Mouse (Mus musculus) spleen, postnatal 36 days (tissue): ENCODE measurements around the gene Ugcg.

Experiments
- DNase-seq, 2 experiments: peaks; one replicate each; pipeline ENCODE4 v3.0.0; 2022; ENCODE audit warnings: low spot score in 2 of 2, mixed read lengths in 1 of 2

The Ugcg gene

GRCm38 (mm10) chr4:59189546-59190237 is 635 bp downstream of the Ugcg start:
- DNase-seq, result peak in 1 of 2 experiments; percentile 24

GRCm38 (mm10) chr4:59190650-59191424 is 1.8 kb downstream of the Ugcg start:
- DNase-seq, result no peak

GRCm38 (mm10) chr4:59194731-59195496 is 5.9 kb downstream of the Ugcg start:
- DNase-seq, result no peak

- peak in 1 of 2 experiments; percentile 28 for DNase-seq
These were observed 7.5 kb downstream of the Ugcg start for GRCm38 (mm10) chr4:59196346-59197077.

GRCm38 (mm10) chr4:59197078-59197424 is 8.0 kb downstream of the Ugcg start:
- no peak for DNase-seq

- no peak for DNase-seq
These were observed 8.4 kb downstream of the Ugcg start for GRCm38 (mm10) chr4:59197462-59197861.

- peak; percentile 75 to 78 for DNase-seq
These were observed 10.3 kb downstream of the Ugcg start for GRCm38 (mm10) chr4:59199341-59199740.

GRCm38 (mm10) chr4:59199805-59200204 is 10.7 kb downstream of the Ugcg start:
- DNase-seq, result no peak

GRCm38 (mm10) chr4:59200636-59201035 is 11.6 kb downstream of the Ugcg start:
- DNase-seq, result no peak

- DNase-seq, result no peak
These were observed 15.6 kb downstream of the Ugcg start for GRCm38 (mm10) chr4:59204616-59205015.

GRCm38 (mm10) chr4:59205758-59206340 is 16.8 kb downstream of the Ugcg start:
- DNase-seq, result no peak

GRCm38 (mm10) chr4:59206600-59206999 is 17.5 kb downstream of the Ugcg start:
- no peak for DNase-seq

GRCm38 (mm10) chr4:59208607-59209006 is 19.6 kb downstream of the Ugcg start:
- no peak for DNase-seq

GRCm38 (mm10) chr4:59211181-59211580 is 22.1 kb downstream of the Ugcg start:
- DNase-seq, result no peak

GRCm38 (mm10) chr4:59213833-59214232 is 24.8 kb downstream of the Ugcg start:
- DNase-seq, result no peak

- DNase-seq, result no peak
These were observed 25.6 kb downstream of the Ugcg start for GRCm38 (mm10) chr4:59214695-59215094.

GRCm38 (mm10) chr4:59215585-59215984 is 26.5 kb downstream of the Ugcg start:
- no peak for DNase-seq

- no peak for DNase-seq
These were observed 28.0 kb downstream of the Ugcg start for GRCm38 (mm10) chr4:59217101-59217500.

- DNase-seq, result no peak
These were observed 29.1 kb downstream of the Ugcg start for GRCm38 (mm10) chr4:59218154-59218553.

- DNase-seq, result no peak
These were observed 33.2 kb downstream of the Ugcg start for GRCm38 (mm10) chr4:59222226-59222625.

- DNase-seq, result no peak
These were observed 34.1 kb downstream of the Ugcg start for GRCm38 (mm10) chr4:59223055-59223615.
